Mouse (Mus musculus) 3134 (cell line): ENCODE measurements around the gene Grb10.

ENCODE experiments used
- DNase-seq: peaks from one replicate; pipeline ENCODE4 v3.0.0-alpha.2; 2011; ENCODE audit warnings: low spot score; ENCODE audit not compliant: insufficient read length; ENCODE audit errors: extremely low read depth

Grb10 gene

GRCm38 (mm10) chr11:11881026-11881782, 157.3 kb downstream of the Grb10 start:
- no peak for DNase-seq
